Mouse (Mus musculus) cerebellum, adult 2 months (tissue): ENCODE data around the gene Upk2. TPM values are rescaled to one million over a fixed set of nuclear protein-coding genes. Genes with fewer than 3 reads are reported as not detected.
A peak's percentile ranks its signal among the peaks of the same experiment; 100 is the strongest.

Experiments
- DNase-seq, 2 experiments: peaks; one replicate each; pipeline ENCODE4 v3.0.0; 2021
- H3K27ac ChIP-seq: fragments of 200-500 bp; 2 replicates; pipeline ENCODE4 v1.5.1; 2012; ENCODE audit warnings: low read length, control low read depth, inconsistent platforms; ENCODE audit not compliant: insufficient read depth
- H3K27me3 ChIP-seq: fragments of 200-500 bp; 2 replicates; pipeline ENCODE4 v1.6.1; 2012; ENCODE audit warnings: inconsistent platforms, mild to moderate bottlenecking, low read length, moderate library complexity; ENCODE audit not compliant: control insufficient read depth, insufficient read depth
- H3K4me1 ChIP-seq: fragments of 200-500 bp; 2 replicates; pipeline ENCODE4 v1.6.1; 2011; ENCODE audit warnings: low read length; ENCODE audit not compliant: control insufficient read depth, insufficient read depth
- H3K4me3 ChIP-seq: fragments of 200-500 bp; replicated peaks from 2 replicates; pipeline ENCODE3; 2011; ENCODE audit warnings: mild to moderate bottlenecking, low read depth, low read length, control low read depth; ENCODE audit not compliant: insufficient read depth
- CTCF ChIP-seq: fragments of 200-500 bp; IDR thresholded peaks from 2 replicates; pipeline ENCODE4 v1.5.1; 2011; ENCODE audit warnings: low read depth, mild to moderate bottlenecking, control low read depth, low read length, moderate library complexity, borderline replicate concordance; ENCODE audit not compliant: insufficient read depth
- POLR2A ChIP-seq: fragments of 200-500 bp; IDR thresholded peaks from 2 replicates; pipeline ENCODE4 v1.6.1; 2011; ENCODE audit warnings: low read length, control low read depth, borderline replicate concordance; ENCODE audit not compliant: insufficient read depth
- whole genome bisulfite sequencing: fragments of 180-500 bp; shearing (Covaris S2); methylation state at CpG from one replicate; pipeline ENCODE4 v1.1.7; 2018; 5-methylcytosine and 5-hydroxymethylcytosine counted together
- polyA plus RNA-seq: library from polyadenylated mRNA; depleted of rRNA; stranded (reverse); fragments of >200 nt; gene quantifications from 2 replicates; pipeline ENCODE4 v1.2.3, GENCODE M21; 2012; rRNA removed

Upk2 gene
- 0.13 TPM in 1 of 2 replicates, not detected in the other for polyA plus RNA-seq

DNA sequence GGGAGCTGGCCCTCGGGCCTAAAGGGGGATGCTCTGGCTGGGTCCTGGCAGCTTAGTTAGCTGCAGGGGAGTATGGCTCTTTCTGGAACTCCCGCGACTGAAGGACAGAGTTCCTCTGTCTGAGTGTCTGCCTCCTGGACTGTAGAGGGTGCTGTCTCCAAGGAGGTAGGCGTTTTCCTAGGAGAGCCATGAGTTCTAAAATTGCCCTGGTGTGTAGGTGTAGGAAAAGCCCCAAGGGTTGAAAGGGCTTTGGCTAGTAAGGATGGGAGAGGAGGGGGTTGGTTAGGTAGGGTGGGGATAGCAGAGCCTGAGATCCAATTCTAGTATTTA lies at the start of gene Upk2:
Gene Upk2 (minus strand): TSS at position 86 of the 330 bp plus-strand sequence.
- WGBS: 47% methylated on average over 4 of the region's 4 CpGs
- Histone ChIP-seq H3K4me1 (no peaks in the 10 kb centered on the region), H3K4me3 (no peak within 1 kb of the TSS), H3K27ac (no peak within 1 kb of the TSS), H3K27me3 (no peaks in the 10 kb centered on the region)
- TF ChIP-seq POLR2A (no peak), CTCF (peak; percentile 23; the same call in 1 of the 2 replicates)
- no peak for DNase-seq

DNA sequence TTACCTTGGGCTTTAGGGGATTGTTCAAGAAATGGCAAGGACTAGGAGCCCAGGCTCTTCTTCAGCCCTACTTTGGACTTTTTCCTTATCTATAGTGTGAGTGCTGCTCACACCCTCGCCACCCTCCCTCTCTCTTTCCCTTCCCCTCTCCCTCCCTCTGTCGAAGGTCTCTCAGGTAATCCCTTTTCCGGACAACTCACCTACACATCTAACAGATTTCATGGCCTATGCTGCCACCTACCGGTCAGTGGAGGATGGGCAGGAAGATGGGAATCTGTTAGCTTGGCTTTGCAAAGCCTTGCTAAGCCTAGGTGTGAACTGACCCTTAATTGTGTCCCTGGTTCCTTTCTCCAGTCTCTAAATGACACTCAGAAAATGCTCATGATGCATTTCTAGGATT lies 47.2 kb upstream of the Upk2 start:
- DNase-seq: peak; percentile 86 to 92
- no peak overlapping the region for H3K27ac ChIP-seq
- no peaks in the 10 kb centered on the region for H3K27me3 ChIP-seq
- WGBS: 2% methylated on average over 4 of the region's 4 CpGs
- peaks cover 37% of the 10 kb centered on the region for H3K4me1 ChIP-seq
- TF ChIP-seq POLR2A (no peak), CTCF (peak; percentile 97)
- no peak overlapping the region for H3K4me3 ChIP-seq

DNA sequence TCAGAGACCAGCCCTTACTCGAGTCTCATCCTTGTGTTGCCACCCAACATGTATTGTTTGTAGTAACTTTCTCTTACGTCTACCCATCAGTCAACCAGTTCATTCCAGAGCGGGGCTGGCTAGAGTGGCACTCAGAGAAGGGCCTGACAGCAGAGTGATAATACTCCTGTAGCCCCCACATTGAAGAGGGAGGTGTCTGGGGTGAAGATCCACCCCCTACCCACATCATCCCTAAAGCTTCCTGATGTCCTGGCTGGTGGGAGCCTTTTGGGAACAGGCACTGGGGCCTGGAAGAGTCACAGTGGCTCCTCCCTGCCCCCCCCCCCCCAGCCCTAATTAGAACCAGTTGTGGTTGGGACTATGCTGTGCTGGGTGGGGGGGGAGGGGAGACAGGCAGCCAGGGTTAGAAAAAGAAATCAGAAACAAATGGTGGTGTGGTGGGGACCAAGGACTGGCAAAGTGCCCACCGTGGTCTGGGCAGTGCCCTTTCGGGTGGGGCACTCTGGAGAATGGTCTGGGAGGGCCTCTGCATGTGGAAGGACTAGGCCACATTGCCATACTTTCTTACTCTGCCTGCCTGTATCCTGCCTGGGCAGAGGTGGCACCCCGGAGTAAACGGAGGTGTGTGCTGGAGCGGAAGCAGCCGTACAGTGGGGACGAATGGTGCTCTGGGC lies 46.6 kb upstream of the Upk2 start:
- TF ChIP-seq POLR2A (no peak), CTCF (no peak)
- Histone ChIP-seq H3K27me3 (no peaks in the 10 kb centered on the region), H3K4me1 (peaks cover 42% of the 10 kb centered on the region), H3K27ac (no peak overlapping the region), H3K4me3 (no peak overlapping the region)
- peak in 1 of 2 experiments; percentile 34 for DNase-seq
- WGBS: 40% methylated on average over 10 of the region's 10 CpGs

DNA sequence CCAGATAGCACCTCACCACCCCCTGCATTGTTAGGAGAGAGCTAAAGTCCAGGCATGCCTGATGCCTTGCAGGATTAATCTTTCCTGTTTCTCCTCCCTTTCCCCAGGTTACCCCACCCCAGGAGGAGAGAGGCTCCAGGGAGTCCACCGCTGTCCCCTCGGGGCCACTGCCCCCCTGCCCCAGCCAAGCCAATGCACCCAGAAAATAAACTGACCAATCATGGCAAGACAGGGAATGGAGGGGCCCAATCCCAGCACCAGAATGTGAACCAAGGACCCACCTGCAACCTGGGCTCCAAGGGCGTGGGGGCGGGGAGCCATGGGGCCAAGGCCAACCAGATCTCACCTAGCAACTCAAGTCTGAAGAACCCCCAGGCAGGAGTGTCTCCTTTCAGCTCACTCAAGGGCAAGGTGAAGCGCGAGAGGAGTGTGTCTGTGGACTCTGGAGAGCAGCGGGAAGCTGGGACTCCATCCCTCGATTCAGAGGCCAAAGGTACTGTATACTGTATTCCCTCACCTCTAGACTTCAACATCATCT lies 45.9 kb upstream of the Upk2 start:
- no peaks in the 10 kb centered on the region for H3K27me3 ChIP-seq
- peaks cover 43% of the 10 kb centered on the region for H3K4me1 ChIP-seq
- DNase-seq: peak in 1 of 2 experiments; percentile 11
- no peak for TF ChIP-seq POLR2A
- TF ChIP-seq CTCF: no peak
- 65% methylated on average over 8 of the region's 8 CpGs for WGBS
- H3K4me3 ChIP-seq: no peak overlapping the region
- no peak overlapping the region for H3K27ac ChIP-seq

DNA sequence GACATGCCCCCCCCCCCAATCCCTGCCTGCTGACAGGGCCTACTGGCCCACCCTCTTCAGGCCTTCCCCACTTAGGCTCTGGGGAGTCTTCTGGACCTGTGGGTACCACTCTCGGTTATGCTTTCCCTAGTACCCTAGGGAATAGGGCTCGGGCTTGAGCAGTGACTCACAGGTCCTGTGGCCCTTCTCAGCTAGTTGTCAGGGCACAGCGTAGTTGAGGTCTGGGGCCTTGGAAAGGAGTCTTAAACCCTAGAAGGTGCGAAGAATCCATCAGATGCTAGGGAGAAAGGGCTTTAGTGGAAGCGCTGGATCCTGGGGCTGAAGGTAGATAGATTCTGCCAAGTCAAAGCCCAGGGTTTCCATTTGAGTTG lies 45.4 kb upstream of the Upk2 start:
- Histone ChIP-seq H3K27ac (peak overlapping the region; percentile 86; the same call in 1 of the 2 replicates), H3K4me1 (peaks cover 45% of the 10 kb centered on the region), H3K4me3 (no peak overlapping the region), H3K27me3 (no peaks in the 10 kb centered on the region)
- TF ChIP-seq POLR2A (no peak), CTCF (no peak)
- 23% methylated on average over 5 of the region's 5 CpGs for WGBS
- peak; percentile 39 to 51 for DNase-seq

DNA sequence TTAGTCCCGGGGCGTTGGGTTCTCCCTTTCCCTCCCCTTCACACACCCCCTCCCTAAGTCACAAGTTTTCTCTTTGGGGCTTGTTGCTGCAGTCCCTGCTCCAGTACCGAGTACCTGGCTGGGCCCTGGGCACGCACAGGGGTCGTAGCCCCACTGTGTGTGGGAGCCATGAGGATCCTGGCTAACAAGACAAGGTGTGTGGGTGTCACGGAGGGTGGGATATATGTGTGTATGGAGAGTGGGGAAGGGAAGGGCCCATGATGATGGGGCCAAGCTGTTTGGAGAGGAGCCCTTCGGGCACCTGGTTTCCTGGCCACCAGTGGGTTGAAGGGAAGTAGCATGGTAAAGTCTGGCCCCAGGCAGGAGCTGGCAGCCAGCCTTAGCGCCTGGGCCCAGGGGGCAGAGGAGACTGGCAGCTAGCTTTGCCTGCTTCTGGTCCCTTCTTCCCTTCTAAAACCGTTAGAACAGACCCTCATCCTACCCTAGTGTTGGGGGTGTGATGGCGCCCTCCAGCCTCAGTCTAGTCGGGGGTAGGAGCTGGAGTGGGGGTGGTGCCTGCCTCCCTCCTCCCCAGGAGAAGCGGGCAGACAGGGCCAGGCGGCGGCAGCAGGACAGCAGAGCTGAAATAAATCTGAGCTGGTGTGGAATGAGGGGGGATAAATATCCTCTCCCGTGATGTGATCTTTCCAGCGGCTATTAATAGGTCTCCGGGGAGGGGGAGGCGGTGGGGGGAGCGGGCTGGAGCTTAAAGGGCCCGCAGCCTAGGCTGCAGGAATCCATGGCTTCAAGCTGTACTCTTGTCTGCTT lies 44.8 kb upstream of the Upk2 start:
- H3K27me3 ChIP-seq: no peaks in the 10 kb centered on the region
- peak; percentile 78 to 82 for DNase-seq
- TF ChIP-seq CTCF: no peak
- TF ChIP-seq POLR2A: peak; percentile 14; the same call in 1 of the 2 replicates
- peak overlapping the region; percentile 48 for H3K4me3 ChIP-seq
- 4% methylated on average over 20 of the region's 20 CpGs for WGBS
- peak overlapping the region; percentile 86 for H3K27ac ChIP-seq
- H3K4me1 ChIP-seq: peaks cover 48% of the 10 kb centered on the region

DNA sequence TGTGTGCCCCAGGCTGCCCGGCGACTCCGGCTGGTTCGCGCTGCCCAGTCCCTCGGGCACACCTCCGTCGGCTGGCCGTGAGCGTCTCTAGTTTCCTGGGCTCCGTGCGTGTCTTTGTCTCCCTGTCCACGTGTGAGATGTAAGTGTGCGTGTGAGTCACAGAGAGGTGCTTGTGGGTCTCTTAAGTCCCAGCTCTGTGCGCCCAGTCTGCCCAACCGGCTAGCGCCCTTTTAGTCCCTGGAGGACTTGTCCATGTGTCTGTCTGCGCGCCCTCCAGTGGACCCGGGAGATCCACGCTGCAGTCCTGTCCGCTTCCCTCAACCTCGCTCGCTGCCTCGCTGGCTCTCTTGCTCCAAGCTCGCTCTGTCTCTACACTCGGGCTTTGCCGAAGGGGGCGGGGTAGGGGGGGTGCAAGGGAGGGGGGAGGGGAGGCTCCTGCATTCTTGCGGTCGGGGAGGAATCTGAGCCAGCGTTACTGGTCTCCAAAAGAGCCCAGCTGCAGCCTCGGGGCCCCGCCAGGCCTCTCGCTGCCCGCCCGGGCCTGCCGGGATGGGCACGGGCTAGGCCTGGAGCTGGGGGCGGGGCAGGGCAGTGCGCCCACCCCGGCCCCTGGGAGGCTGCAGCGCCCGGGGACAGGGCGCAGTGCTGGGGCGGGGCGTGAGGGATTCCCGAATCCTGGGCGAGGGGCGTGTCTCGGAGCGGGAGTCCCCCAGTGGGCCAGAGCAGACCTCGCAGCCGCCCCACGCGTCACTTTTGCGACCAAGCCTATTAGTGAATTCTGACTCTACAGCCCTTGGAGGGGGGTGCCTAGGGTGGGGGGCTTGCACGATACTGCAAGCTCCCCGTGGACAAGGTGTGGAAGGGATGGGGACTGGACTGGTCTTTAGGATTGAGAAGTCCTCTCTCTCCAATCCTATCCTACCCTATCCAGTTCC lies 43.9 kb upstream of the Upk2 start:
- peak; percentile 72 to 74 for DNase-seq
- peaks cover 57% of the 10 kb centered on the region for H3K4me1 ChIP-seq
- 3% methylated on average over 58 of the region's 59 CpGs for WGBS

More for the DNA sequence above, 43.9 kb upstream of the Upk2 start:
- no peaks in the 10 kb centered on the region for H3K27me3 ChIP-seq
- peak overlapping the region; percentile 86 for H3K27ac ChIP-seq
- TF ChIP-seq POLR2A (no peak), CTCF (peak; percentile 38; the same call in 1 of the 2 replicates)
- peak overlapping the region; percentile 14 for H3K4me3 ChIP-seq
